Mouse (Mus musculus) limb, embryonic 11.5 days (tissue): Measurements from ENCODE around the gene Eif4e2. TPM values are rescaled to one million over a fixed set of nuclear protein-coding genes. Genes with fewer than 3 reads are reported as not detected.

ENCODE experiments used
- ATAC-seq: fragments of 200-750 bp; cut with Nextera tagmentation; 2 replicates; pipeline ENCODE4 v1.8.0; 2017; ENCODE audit warnings: low read depth; ENCODE audit not compliant: insufficient number of reproducible peaks, low FRiP score, low TSS enrichment
- DNase-seq: peaks from one replicate; pipeline ENCODE4 v3.0.0-alpha.2; 2015; ENCODE audit warnings: low spot score
- H3K27ac ChIP-seq: fragments of 300-500 bp; sonication (generic); replicated peaks from 2 replicates; pipeline ENCODE4 v1.5.1; 2014; ENCODE audit warnings: low read depth, mild to moderate bottlenecking, low read length
- H3K27me3 ChIP-seq: fragments of 300-500 bp; sonication (generic); 2 replicates; pipeline ENCODE4 v1.6.1; 2014; ENCODE audit warnings: mild to moderate bottlenecking, low read length, mixed read lengths; ENCODE audit not compliant: control insufficient read depth, insufficient read depth
- H3K36me3 ChIP-seq: fragments of 300-500 bp; sonication (generic); 2 replicates; pipeline ENCODE4 v1.6.1; 2014; ENCODE audit warnings: mild to moderate bottlenecking, low read length, moderate library complexity, mixed read lengths; ENCODE audit not compliant: control insufficient read depth, insufficient read depth
- H3K4me1 ChIP-seq: fragments of 300-500 bp; sonication (generic); 2 replicates; pipeline ENCODE4 v1.6.1; 2014; ENCODE audit warnings: low read length, mixed read lengths; ENCODE audit not compliant: control insufficient read depth, insufficient read depth
- H3K4me2 ChIP-seq: fragments of 300-500 bp; sonication (generic); 2 replicates; pipeline ENCODE4 v1.6.1; 2014; ENCODE audit warnings: low read depth, mild to moderate bottlenecking, moderate library complexity; ENCODE audit not compliant: severe bottlenecking
- H3K4me3 ChIP-seq: fragments of 300-500 bp; sonication (generic); 2 replicates; pipeline ENCODE4 v1.5.1; 2014; ENCODE audit warnings: low read depth, low read length
- H3K9ac ChIP-seq: fragments of 300-500 bp; sonication (generic); 2 replicates; pipeline ENCODE4 v1.6.1; 2014; ENCODE audit warnings: mild to moderate bottlenecking, low read length
- H3K9me3 ChIP-seq: fragments of 300-500 bp; sonication (generic); 2 replicates; pipeline ENCODE4 v1.6.1; 2016; ENCODE audit warnings: low read length; ENCODE audit not compliant: control insufficient read depth
- WGBS: fragments of 180-500 bp; shearing (Covaris S2); extraction: QIAGEN DNeasy Blood & Tissue Kit; methylation state at CpG from one replicate; pipeline ENCODE4 v1.1.7; 2014; 5-methylcytosine and 5-hydroxymethylcytosine counted together
- polyA plus RNA-seq: library from polyadenylated mRNA; unstranded; fragments of >200 nt; fragmentation: Nextera tagmentation; extraction: Ambion mirVana; gene quantifications from 2 replicates; pipeline ENCODE4 v1.2.1, GENCODE M21; 2014

Gene Eif4e2
- polyA plus RNA-seq, 1 experiment from 2014 or later, result 140 TPM

- DNase-seq, result no peak
- Histone ChIP-seq H3K36me3 (no peaks in the 10 kb centered on the region), H3K27me3 (peaks cover 15% of the 10 kb centered on the region), H3K4me3 (no peak overlapping the region), H3K9ac (no peak overlapping the region), H3K9me3 (no peaks in the 10 kb centered on the region), H3K4me1 (peaks cover 11% of the 10 kb centered on the region), H3K4me2 (no peak overlapping the region; the same call in 1 of the 2 replicates), H3K27ac (no peak overlapping the region)
- ATAC-seq, result no peak
- 31% methylated on average over 3 of the region's 3 CpGs for WGBS
These were observed 56.5 kb downstream of the Eif4e2 start for GRCm38 (mm10) chr1:87270204-87270603.

GRCm38 (mm10) chr1:87270641-87271467 lies 57.1 kb downstream of the Eif4e2 start:
- Histone ChIP-seq H3K4me2 (peak overlapping the region; percentile 5), H3K27me3 (peaks cover 8% of the 10 kb centered on the region), H3K27ac (peak overlapping the region; percentile 38), H3K4me1 (peaks cover 11% of the 10 kb centered on the region), H3K9me3 (no peaks in the 10 kb centered on the region), H3K36me3 (no peaks in the 10 kb centered on the region), H3K9ac (peak overlapping the region; percentile 1; the same call in 1 of the 2 replicates), H3K4me3 (no peak overlapping the region)
- WGBS, result 3% methylated on average over 20 of the region's 20 CpGs
- ATAC-seq, result peak; percentile 65
- DNase-seq, result peak; percentile 65

DNA sequence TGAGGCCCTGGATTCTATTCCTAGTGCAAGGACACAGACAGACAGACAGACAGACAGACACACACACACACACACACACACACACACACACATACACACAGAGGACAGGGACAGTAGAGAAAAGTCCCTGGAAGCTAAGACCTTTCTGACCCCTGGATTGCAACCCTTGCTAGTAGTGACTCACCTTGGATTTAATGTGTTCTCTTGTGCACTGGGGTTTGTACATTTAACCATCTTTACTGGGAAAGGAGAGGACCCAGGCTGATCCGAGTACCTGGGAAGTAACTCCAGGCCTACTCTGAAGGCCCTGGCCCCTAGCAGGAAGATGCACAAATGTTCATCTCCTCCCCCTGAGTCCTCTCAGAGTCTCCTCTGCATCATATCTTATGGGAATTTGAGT lies 57.9 kb downstream of the Eif4e2 start:
- Histone ChIP-seq H3K4me3 (no peak overlapping the region), H3K4me2 (peak overlapping the region; percentile 5), H3K9me3 (no peaks in the 10 kb centered on the region), H3K27ac (peak overlapping the region; percentile 38; the same call in 1 of the 2 replicates), H3K9ac (no peak overlapping the region), H3K4me1 (peaks cover 11% of the 10 kb centered on the region), H3K36me3 (no peaks in the 10 kb centered on the region), H3K27me3 (peaks cover under 1% of the 10 kb centered on the region)
- WGBS, result 88% methylated on average over 1 of the region's 1 CpGs
- no peak for ATAC-seq
- no peak for DNase-seq

DNA sequence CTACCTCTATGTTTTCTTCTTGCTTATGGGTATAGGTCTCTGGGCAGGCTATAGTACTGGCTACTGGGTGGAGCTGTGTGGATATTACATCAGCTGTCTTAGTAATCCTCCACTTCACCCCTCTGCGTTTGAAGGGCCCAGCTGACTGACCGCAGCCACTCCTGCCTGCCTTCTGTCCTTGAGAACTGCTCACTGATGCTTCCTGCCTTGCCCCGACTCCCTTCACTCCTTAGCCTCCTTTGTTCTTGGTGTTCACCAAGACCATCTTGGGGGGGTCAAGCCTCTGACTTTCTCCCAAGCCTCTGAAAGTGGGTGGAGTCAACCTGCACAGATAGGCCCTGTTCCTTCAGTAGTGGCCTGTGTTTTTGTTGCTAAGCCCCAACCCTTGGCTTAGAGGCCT lies 58.7 kb downstream of the Eif4e2 start:
- 72% methylated on average over 3 of the region's 3 CpGs for WGBS
- H3K36me3 ChIP-seq, result no peaks in the 10 kb centered on the region
- no peak overlapping the region for H3K4me3 ChIP-seq
- H3K9ac ChIP-seq, result no peak overlapping the region; the same call in 1 of the 2 replicates
- no peak overlapping the region for H3K4me2 ChIP-seq
- no peaks in the 10 kb centered on the region for H3K27me3 ChIP-seq
- ATAC-seq, result no peak
- no peak overlapping the region for H3K27ac ChIP-seq
- no peak for DNase-seq
- H3K9me3 ChIP-seq, result no peaks in the 10 kb centered on the region
- peaks cover 11% of the 10 kb centered on the region for H3K4me1 ChIP-seq

DNA sequence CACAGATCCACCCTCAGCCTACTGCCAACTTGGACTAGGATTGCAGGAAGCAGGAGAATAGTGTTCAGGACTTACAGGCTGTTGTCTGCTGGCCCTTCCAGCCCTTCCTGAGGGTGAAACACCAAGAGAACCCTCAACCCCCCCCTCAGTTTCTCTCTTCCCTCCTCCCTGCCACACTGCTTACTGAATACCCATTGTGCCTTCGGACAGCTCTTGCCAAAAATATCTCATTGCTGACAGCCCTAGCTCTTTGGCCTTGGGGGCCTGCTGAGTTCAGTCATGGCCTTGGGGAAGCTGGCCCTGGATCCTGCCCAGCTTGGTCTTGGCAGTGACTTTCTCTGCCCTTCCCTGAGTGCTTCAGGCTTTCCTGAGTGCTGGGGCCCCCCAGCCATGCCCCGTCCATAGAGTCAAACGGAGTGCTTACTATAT lies 59.8 kb downstream of the Eif4e2 start:
- Histone ChIP-seq H3K4me1 (peaks cover 11% of the 10 kb centered on the region), H3K27me3 (no peaks in the 10 kb centered on the region), H3K36me3 (no peaks in the 10 kb centered on the region), H3K4me3 (no peak overlapping the region), H3K27ac (no peak overlapping the region), H3K9ac (no peak overlapping the region), H3K9me3 (no peaks in the 10 kb centered on the region), H3K4me2 (no peak overlapping the region)
- ATAC-seq (no peak), DNase-seq (no peak)
- 81% methylated on average over 3 of the region's 3 CpGs for WGBS

- 77% methylated on average over 4 of the region's 4 CpGs for WGBS
- ATAC-seq (no peak), DNase-seq (no peak)
- no peaks in the 10 kb centered on the region for H3K27me3 ChIP-seq
- no peak overlapping the region for H3K27ac ChIP-seq
- no peak overlapping the region for H3K4me3 ChIP-seq
- peaks cover 11% of the 10 kb centered on the region for H3K4me1 ChIP-seq
- no peak overlapping the region for H3K9ac ChIP-seq
- H3K4me2 ChIP-seq, result no peak overlapping the region
- no peaks in the 10 kb centered on the region for H3K36me3 ChIP-seq
- H3K9me3 ChIP-seq, result no peaks in the 10 kb centered on the region
These were observed 60.4 kb downstream of the Eif4e2 start for GRCm38 (mm10) chr1:87274134-87274533.

DNA sequence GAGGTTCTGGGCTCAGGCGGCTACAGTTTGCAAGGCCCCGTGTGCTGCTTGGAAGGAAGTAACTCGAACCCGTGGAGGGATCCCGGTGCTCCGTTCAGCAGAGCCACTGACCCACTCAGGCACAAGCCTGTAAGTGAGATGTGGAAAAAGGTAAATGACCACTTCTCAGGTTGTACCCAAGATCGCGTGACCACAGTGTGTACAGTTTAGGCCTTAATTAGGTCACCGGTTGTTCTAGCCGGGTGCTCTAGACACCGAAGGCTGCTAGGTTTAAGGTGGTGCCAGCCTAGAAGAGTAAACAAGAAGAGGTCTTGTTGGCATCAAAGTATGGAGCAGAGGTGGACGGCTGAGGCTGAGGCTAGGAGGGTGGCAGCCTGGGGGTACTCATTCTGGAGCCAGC lies 61.4 kb downstream of the Eif4e2 start:
- Histone ChIP-seq H3K4me1 (peaks cover 11% of the 10 kb centered on the region), H3K4me3 (no peak overlapping the region), H3K4me2 (no peak overlapping the region), H3K9me3 (no peaks in the 10 kb centered on the region), H3K27me3 (no peaks in the 10 kb centered on the region), H3K27ac (no peak overlapping the region), H3K9ac (no peak overlapping the region), H3K36me3 (no peaks in the 10 kb centered on the region)
- ATAC-seq (no peak), DNase-seq (no peak)
- 91% methylated on average over 12 of the region's 12 CpGs for WGBS

DNA sequence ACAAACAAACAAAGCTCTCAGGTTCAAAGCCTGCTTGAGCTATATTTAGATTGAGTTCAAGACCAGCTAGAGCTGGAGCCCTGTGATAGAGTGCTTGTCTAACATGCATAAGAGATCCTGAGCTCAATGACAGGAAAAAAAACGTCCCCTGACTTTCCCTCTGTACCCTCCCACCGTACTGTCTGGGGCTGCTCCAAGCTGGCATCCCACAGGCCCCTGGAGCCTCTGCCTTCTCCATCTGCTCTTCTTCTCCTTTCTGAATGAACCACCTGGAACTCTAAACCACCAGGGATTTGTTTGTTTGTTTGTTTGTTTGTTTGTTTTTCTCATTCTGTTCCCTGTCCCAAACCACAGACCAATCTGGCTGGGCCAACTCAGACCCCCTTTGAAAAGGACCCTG lies 62.3 kb downstream of the Eif4e2 start:
- WGBS, result 52% methylated on average over 2 of the region's 2 CpGs
- no peak overlapping the region for H3K27ac ChIP-seq
- no peaks in the 10 kb centered on the region for H3K9me3 ChIP-seq
- no peak overlapping the region for H3K4me3 ChIP-seq
- no peaks in the 10 kb centered on the region for H3K27me3 ChIP-seq
- no peak overlapping the region for H3K4me2 ChIP-seq
- H3K9ac ChIP-seq, result no peak overlapping the region
- H3K4me1 ChIP-seq, result peaks cover 5% of the 10 kb centered on the region; the same call in 1 of the 2 replicates
- DNase-seq, result no peak
- H3K36me3 ChIP-seq, result no peaks in the 10 kb centered on the region
- no peak for ATAC-seq
